Mouse (Mus musculus): ENCODE measurements at regions not wholly inside any gene's neighbourhood (a gene's known extent, or its start where the extent isn't known, plus 50 kb on each side); places are given as distances from the start of the nearest gene placed in this dataset.

- TF ChIP-seq POLR2A (IDR thresholded peaks at IDR 0.05; ENCODE audit: low read depth, low read length) (no peak), CTCF (conservative IDR thresholded peaks at IDR 0.05; ENCODE audit: insufficient read depth, insufficient read length, low read depth, low read length) (no peak)
Observed at GRCm38 (mm10) chr4:142308271-142308670, 69.1 kb upstream of the Kazn start.
